Mouse (Mus musculus) megakaryocyte, adult 5-6 weeks (primary cell): ENCODE results near the gene Klf11. TPM values are rescaled to one million over a fixed set of nuclear protein-coding genes. Genes with fewer than 3 reads are reported as not detected.

ENCODE experiments used
- ATAC-seq: 2 replicates; pipeline ENCODE4 v1.8.0; 2016; ENCODE audit warnings: mild to moderate bottlenecking, inconsistent platforms; ENCODE audit not compliant: poor library complexity, severe bottlenecking
- total RNA-seq, 2 experiments: library from RNA; stranded (forward) in 1 of 2; stranded (reverse) in 1 of 2; fragments of 153-499, 151-499 nt in 1 of 2; fragments of 221-1000, 200-1000 nt in 1 of 2; gene quantifications; 2 replicates each; pipeline versions ENCODE4 v1.2.3 to v1.2.4; 2015 to 2017

Klf11 gene
- total RNA-seq, 2 experiments from 2014 or later: 7.7 to 7.9 TPM

- ATAC-seq: peak; percentile 68
Observed at GRCm38 (mm10) chr12:24651642-24652342, 718 bp downstream of the Klf11 start.

GRCm38 (mm10) chr12:24654065-24654862, 3.2 kb downstream of the Klf11 start:
- ATAC-seq: no peak

GRCm38 (mm10) chr12:24656436-24656835, 5.4 kb downstream of the Klf11 start:
- ATAC-seq: no peak

GRCm38 (mm10) chr12:24658998-24659397, 7.9 kb downstream of the Klf11 start:
- no peak for ATAC-seq

- no peak for ATAC-seq
Observed at GRCm38 (mm10) chr12:24659923-24660322, 8.8 kb downstream of the Klf11 start.

- ATAC-seq: no peak
Observed at GRCm38 (mm10) chr12:24661100-24661499, 10.0 kb downstream of the Klf11 start.

GRCm38 (mm10) chr12:24662131-24662530, 11.1 kb downstream of the Klf11 start:
- peak; percentile 50 for ATAC-seq

- no peak for ATAC-seq
Observed at GRCm38 (mm10) chr12:24680096-24680491, 29.0 kb downstream of the Klf11 start.

GRCm38 (mm10) chr12:24680492-24681285, 29.6 kb downstream of the Klf11 start:
- no peak for ATAC-seq

- 0 out of 2 replicates have a peak, but pooled peaks have one; percentile 35 for ATAC-seq
Observed at GRCm38 (mm10) chr12:24681286-24682023, 30.4 kb downstream of the Klf11 start, which contains the start of gene Cys1. Gene Cys1 (minus strand): TSS chr12:24681813.

GRCm38 (mm10) chr12:24682563-24682962, 31.5 kb downstream of the Klf11 start:
- no peak for ATAC-seq

- no peak for ATAC-seq
Observed at GRCm38 (mm10) chr12:24683461-24683860, 32.4 kb downstream of the Klf11 start.

GRCm38 (mm10) chr12:24686038-24686695, 35.1 kb downstream of the Klf11 start:
- no peak for ATAC-seq

- ATAC-seq: no peak
Observed at GRCm38 (mm10) chr12:24686696-24687346, 35.7 kb downstream of the Klf11 start.

- no peak for ATAC-seq
Observed at GRCm38 (mm10) chr12:24690351-24690750, 39.3 kb downstream of the Klf11 start.

- peak; percentile 96 for ATAC-seq
Observed at GRCm38 (mm10) chr12:24696500-24697483, 45.7 kb downstream of the Klf11 start.

- peak; percentile 58 for ATAC-seq
Observed at GRCm38 (mm10) chr12:24697484-24698204, 46.6 kb downstream of the Klf11 start.

GRCm38 (mm10) chr12:24698514-24698913, 47.4 kb downstream of the Klf11 start:
- no peak for ATAC-seq
